Mouse (Mus musculus) CD4-positive, CD25-positive, alpha-beta regulatory T cell, adult 2 months (primary cell): ENCODE results near the gene Cd3e.

Experiments used
- DNase-seq: peaks from one replicate; pipeline ENCODE4 v3.0.0-alpha.2; 2012; ENCODE audit warnings: low read depth, low spot score

Gene Cd3e

DNA sequence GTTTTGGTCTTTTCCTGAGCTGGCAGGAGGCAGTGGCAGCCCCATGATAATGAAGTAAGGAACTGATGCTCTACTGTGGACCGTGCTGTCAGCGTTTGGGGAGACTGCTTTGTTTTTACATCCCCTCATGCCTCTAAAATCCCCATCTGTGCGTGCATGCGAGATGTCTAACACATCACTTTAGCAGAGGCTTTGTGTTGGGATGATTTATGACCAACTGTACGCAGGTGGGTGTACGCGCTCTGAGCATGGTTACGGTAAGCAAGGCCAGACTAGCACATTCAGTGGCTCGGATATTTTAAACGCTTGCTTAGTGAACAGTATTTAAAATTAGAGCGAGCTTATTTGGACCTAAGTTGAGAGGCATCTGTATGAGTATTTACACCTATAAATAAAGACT is 8.6 kb upstream of the Cd3e start:
- no peak for DNase-seq

DNA sequence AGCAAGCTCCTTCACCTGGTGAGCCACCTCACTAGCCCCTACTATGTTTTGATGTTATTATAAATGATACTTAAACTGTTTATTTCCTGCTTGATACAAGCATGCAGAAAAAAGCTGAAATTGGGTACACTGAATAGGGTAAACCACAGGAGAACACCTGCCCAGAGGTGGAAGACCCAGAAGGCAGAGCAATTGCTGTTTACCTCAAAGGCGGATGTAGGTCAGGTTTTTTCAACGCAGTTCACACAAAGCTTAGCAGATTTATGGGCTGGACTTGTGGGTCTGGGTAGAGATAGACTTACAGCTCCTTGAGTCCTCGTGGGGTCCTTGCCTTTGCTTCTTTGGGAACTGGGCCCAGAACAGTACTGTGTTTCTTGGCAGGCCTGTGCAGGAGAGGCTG is 6.4 kb upstream of the Cd3e start:
- DNase-seq: no peak

DNA sequence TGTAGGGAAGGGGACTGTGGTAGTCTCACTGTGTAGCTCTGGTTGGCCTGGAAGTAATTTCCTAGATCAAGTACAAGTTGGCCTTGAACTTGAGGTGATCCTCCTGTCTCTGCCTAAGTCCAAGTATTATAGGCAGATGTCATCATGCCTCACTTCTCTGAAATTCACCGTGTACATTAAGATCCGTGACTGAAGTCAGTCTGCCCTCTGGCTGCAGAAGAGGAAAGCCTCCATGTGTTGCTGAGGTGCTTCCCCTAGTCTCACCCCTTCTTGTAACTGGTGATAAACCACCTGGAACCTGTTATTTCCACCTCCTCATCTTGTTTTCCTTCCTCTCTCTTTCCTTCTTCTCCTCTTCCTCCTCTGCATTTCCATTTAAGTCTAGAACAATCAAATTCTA is 5.5 kb upstream of the Cd3e start:
- DNase-seq: peak; percentile 82

GRCm38 (mm10) chr9:45011291-45011690 is 1.9 kb upstream of the Cd3e start:
- DNase-seq: no peak

- DNase-seq: peak; percentile 85
Observed at GRCm38 (mm10) chr9:45010461-45010860, 1.0 kb upstream of the Cd3e start.

DNA sequence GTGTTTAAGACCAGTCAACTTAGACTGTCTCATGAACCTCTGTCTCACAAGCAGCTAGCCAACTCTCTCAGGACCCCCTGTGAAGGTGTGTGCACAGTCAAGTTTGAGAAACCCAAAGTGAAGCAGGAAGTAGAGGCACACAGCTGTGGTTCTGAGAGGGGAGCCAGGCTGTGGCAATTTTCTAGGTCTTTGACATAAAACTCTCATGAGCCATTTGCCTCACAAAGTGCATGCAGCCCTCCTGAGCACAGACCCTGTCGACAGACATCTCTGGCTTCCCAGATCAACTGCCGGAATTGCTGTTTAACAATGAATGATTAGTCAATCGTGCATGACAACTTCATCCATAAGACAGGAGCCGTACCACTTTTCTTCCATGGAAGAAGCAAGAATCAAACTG is 1.1 kb downstream of the Cd3e start:
- peak; percentile 44 for DNase-seq

DNA sequence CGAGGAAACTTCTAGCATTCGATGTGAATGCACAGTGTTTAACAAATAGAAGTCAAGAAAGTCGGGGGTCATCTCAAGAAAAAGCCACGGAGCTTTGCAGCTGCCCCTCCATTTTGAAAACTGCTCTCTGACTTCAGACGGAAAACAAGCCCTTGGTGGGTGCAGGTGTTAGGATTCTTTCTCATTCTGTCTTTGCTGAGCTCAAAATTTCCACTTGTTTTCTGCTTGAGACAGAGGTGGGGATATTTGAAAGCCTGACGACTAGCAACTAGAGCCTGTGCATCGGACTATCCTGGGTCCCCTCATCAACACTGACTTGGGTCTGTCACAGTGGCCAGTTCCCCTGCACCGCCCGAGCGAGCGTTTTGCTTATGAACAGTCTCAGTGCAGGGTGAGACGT is 2.0 kb downstream of the Cd3e start:
- DNase-seq: peak; percentile 26

- no peak for DNase-seq
Observed at GRCm38 (mm10) chr9:45000249-45000648, 9.2 kb downstream of the Cd3e start.

- DNase-seq: no peak
Observed at GRCm38 (mm10) chr9:44999776-45000175, 9.7 kb downstream of the Cd3e start.

DNA sequence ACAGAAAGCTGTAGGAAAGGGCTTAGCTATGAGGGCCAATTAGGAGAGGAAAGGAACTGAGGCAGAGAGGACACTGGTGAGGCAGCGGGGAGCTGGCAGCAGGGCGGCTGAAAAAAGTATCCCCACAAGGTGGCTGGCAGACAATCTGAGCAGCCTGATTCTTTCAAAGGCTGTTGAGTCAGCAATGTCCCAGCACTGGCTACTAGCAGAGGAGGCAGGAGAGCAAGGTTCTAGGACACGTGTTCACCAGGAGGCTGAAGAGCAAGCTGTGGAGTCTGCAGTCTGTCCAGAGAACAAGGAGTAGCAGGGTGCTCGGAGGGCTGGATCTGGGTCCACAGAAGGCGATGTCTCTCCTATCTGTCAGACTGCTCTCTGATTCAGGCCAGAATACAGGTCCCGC is 10.3 kb downstream of the Cd3e start:
- DNase-seq: peak; percentile 47

GRCm38 (mm10) chr9:44998138-44998537 is 11.3 kb downstream of the Cd3e start:
- peak; percentile 47 for DNase-seq

DNA sequence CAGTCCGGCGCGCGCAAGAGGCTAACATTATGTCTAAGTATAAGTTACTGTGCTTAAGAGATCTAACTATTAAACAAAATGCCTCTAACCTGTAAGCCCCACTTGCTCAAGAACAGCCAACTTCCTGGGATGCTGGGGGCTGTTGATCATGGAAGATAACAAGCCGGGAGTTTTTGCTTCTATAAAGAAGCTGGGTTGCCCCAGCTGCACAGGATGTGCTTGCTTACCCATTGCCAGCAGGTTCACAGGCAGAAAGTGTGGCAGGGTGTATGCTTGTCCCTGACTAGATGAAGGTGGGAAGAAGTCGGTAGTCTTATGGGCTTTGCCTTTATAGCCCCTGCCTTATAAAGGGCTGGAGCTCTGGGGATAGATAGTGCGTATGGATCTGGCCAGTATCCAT is 12.8 kb downstream of the Cd3e start:
- no peak for DNase-seq

DNA sequence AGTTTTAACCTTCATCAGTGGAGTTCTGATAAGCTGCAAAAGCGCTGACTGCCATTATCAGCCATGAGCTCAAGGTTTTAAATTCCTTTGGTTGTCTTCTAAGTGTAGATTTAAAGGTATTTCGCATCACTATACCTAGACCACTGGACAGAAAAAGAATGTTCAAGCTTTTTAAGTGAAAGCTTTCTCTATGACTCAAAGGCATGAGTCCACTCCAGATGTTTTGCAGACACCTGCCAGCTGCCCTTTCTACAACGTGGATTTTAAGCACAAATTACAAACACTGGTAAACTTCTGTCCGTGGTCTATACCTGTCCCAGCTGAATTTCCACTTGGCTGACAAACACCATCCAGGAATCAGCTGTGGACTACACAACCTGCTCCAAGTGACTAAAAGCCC is 14.5 kb downstream of the Cd3e start:
- DNase-seq: no peak

DNA sequence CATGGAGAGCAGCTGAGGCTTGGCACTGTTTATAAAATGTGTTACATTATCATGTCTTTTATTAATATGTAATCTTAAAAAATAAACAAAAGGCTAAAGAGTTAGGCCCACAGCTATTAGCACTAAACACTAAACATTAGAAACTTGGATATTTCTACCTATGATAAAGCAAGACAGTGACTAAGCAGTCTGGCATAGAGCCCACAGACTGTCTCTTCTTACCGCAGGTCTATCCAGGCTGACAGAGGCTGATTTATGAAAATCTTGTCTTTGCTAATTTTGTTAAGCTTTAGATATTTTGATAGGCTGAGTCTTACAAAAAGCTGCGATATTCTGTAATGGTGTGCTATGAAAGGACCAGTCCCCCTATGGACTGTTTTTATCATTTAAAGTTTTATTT is 16.2 kb downstream of the Cd3e start:
- no peak for DNase-seq

DNA sequence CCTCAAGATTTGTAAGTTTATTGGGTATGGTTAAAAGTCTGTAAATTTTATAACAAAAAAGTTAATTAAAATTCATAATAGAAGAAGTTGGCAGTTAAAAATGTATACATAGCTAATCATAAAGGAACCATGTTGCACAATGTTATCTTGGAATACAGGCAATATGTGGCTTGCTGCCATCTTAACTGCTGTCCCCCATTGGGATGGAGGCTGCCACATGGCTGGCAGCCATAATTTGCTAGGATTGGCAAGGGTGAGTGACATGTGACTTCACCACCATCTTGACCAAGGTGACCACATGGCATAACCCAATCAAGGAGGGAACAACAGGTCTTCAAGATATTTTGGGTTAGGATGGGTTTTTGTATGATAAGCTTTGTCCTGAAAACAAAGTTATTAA is 17.2 kb downstream of the Cd3e start:
- no peak for DNase-seq

- no peak for DNase-seq
Observed at GRCm38 (mm10) chr9:44991821-44992220, 17.6 kb downstream of the Cd3e start.

DNA sequence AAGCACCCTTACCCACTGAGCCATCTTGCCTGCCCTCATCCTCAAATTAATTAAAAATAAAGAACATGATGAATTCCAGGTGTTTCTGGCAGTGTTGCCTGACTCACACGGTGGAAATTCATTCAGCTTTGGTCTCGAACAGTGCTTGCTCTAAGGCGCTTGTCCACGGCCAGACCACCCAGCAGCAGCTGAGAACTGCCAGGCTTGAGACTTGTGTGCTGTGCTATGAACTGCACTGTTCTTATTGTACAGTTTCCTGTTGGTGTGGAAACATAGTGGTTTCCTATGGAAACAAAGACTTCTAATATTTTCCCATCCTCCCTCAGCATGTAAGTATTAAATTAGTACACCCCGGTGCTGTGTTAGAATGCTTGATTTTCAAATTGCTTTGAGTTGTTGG is 22.5 kb downstream of the Cd3e start:
- peak; percentile 73 for DNase-seq

DNA sequence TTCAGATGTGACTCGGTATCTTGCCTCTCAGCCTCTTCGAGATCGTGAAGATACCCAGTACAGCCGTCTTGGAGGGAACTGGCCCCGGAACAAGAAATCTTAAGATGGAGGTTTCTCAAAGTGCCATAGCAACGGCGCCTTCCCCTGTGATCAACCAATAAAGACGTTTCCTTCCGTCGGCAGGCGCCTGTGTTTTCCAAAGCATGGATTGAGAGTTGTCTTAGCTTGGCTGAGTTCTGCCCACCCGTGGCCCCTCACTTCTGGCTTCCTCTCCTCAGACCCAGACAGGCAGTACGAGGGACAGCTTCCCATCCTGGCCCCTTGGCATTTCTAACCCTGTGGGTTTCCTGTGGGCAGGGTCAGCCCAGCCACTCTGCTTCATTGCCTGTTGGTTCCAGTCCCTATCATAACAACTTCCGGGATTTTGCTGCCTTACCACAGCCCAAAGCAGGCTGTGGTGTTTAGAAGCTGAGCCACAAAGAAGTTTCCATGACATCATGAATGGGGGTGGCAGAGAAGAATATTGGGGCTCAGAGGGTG is 23.1 kb downstream of the Cd3e start:
- DNase-seq: peak; percentile 96

- DNase-seq: peak; percentile 69
Observed at GRCm38 (mm10) chr9:44985721-44986161, 23.7 kb downstream of the Cd3e start.

GRCm38 (mm10) chr9:44983001-44983400 is 26.4 kb downstream of the Cd3e start:
- DNase-seq: no peak

DNA sequence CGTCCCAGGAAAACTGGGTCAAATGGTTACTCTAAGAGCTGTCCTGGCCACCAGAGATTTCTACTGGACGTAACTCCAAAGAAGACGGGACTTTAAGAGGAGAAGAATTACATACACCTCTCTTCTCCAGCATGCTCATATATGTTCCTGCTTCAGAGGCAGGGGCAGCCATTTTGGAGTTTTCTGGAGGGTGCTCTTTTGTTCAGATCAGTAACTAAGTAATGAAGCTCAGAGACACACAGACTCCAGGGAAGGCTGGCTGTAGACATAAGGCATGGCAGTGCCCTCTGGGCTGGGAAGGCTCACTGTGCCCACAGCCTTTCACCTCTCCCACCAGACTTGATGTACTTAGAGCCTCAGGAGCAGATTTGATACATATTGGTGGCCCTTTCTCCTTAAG is 26.9 kb downstream of the Cd3e start:
- DNase-seq: peak; percentile 54

DNA sequence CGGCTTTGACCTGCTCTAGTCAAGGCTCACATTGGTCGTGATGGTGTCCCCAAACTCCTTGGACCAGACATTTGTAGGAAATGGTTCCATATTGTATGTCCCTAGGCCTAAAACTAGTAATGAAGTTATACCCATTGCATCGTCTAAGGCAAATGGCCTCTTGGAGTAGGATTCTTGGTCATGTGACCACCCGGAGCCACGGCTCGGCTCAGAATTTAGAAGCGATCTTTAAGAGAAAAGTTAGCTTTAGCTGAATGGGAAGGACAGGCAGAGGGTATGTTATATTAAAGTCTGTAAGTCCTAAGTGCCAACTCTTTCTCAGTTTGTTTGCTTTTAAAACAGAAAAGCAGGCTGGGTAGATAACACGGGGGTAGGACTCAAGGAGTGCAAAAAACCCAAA is 27.3 kb downstream of the Cd3e start:
- DNase-seq: peak; percentile 50

GRCm38 (mm10) chr9:44981676-44982075 is 27.8 kb downstream of the Cd3e start, which contains the start of gene Cd3d:
TSS of gene Cd3d (plus strand) at chr9:44981786.
- DNase-seq: peak; percentile 71

- DNase-seq: peak; percentile 38
Observed at GRCm38 (mm10) chr9:44981104-44981503, 28.3 kb downstream of the Cd3e start.
